ENCODE assay signal across 19 mouse cellular contexts in genomic region chr13:4858341-4858740, GRCm38 (mm10).
A peak's percentile ranks its signal among the peaks of the same experiment; 100 is the strongest.
DNase-seq lines count a peak whose midpoint lies in the region; ATAC-seq and TF ChIP-seq lines count a peak whose summit lies in the region.
"Had no signal": no experiment of that assay in that cellular context is flagged by ENCODE, and none has a peak within 500 bp of the region (broad histone marks: within the 10 kb centered on the region; RNA-seq: fewer than 3 reads in every experiment).

No protein-coding gene starts in this region.

- no peak overlapping the region for H3K4me3 ChIP-seq in forebrain, embryonic 16.5 days (replicated peaks; ENCODE audit: low read length)
- H3K4me3 ChIP-seq in forebrain, embryonic 10.5 days = no peak overlapping the region
- no peak overlapping the region for H3K4me3 ChIP-seq in midbrain, embryonic 13.5 days (replicated peaks)
- no peak overlapping the region for H3K4me3 ChIP-seq in midbrain, embryonic 11.5 days (ENCODE audit: low read depth, low read length)
- H3K4me3 ChIP-seq: embryonic facial prominence, embryonic 13.5 days; embryonic facial prominence, embryonic 15.5 days; erythroblast, embryonic 14.5 days had no signal

- 70% methylated on average over 1 of the region's 1 CpGs for WGBS in forebrain, embryonic 16.5 days
- WGBS in forebrain, embryonic 10.5 days = 70% methylated on average over 1 of the region's 1 CpGs
- WGBS in midbrain, embryonic 13.5 days = 32% methylated on average over 1 of the region's 1 CpGs
- WGBS in midbrain, embryonic 11.5 days = 50% methylated on average over 1 of the region's 1 CpGs

- peak; percentile 65 for ATAC-seq in forebrain, embryonic 16.5 days
- ATAC-seq in midbrain, embryonic 13.5 days = peak; percentile 43; the same call in 1 of the 2 replicates
- no peak for ATAC-seq in midbrain, embryonic 11.5 days (ENCODE audit: low FRiP score)

- TF ChIP-seq POLR2A in brain, embryonic 14.5 days (IDR thresholded peaks at IDR 0.05; ENCODE audit: borderline replicate concordance, extremely low read depth, insufficient read depth, insufficient read length, poor library complexity, severe bottlenecking) = no peak

- H3K27ac ChIP-seq in forebrain, embryonic 16.5 days (ENCODE audit: low read length) = no peak overlapping the region
- H3K27ac ChIP-seq in forebrain, embryonic 10.5 days = no peak overlapping the region
- H3K27ac ChIP-seq in midbrain, embryonic 13.5 days = no peak overlapping the region
- H3K27ac ChIP-seq in midbrain, embryonic 11.5 days (ENCODE audit: low read depth, low read length) = no peak overlapping the region
- H3K27ac ChIP-seq: embryonic facial prominence, embryonic 13.5 days; embryonic facial prominence, embryonic 15.5 days had no signal

- H3K27me3 ChIP-seq in forebrain, embryonic 16.5 days (replicated peaks; ENCODE audit: control insufficient read depth, insufficient read depth, low read length) = no peaks in the 10 kb centered on the region
- no peaks in the 10 kb centered on the region for H3K27me3 ChIP-seq in forebrain, embryonic 10.5 days (ENCODE audit: poor library complexity, severe bottlenecking)
- no peaks in the 10 kb centered on the region for H3K27me3 ChIP-seq in midbrain, embryonic 13.5 days
- H3K27me3 ChIP-seq in midbrain, embryonic 11.5 days (ENCODE audit: control insufficient read depth, insufficient read depth, low read length) = no peaks in the 10 kb centered on the region
- H3K27me3 ChIP-seq: embryonic facial prominence, embryonic 13.5 days; embryonic facial prominence, embryonic 15.5 days had no signal

- H3K4me2 ChIP-seq in forebrain, embryonic 16.5 days (ENCODE audit: low read length) = no peak overlapping the region
- no peak overlapping the region for H3K4me2 ChIP-seq in midbrain, embryonic 13.5 days (replicated peaks)
- no peak overlapping the region for H3K4me2 ChIP-seq in midbrain, embryonic 11.5 days
- H3K4me2 ChIP-seq: embryonic facial prominence, embryonic 13.5 days; embryonic facial prominence, embryonic 15.5 days had no signal

- H3K36me3 ChIP-seq in forebrain, embryonic 16.5 days (ENCODE audit: control insufficient read depth, insufficient read depth) = no peaks in the 10 kb centered on the region
- no peaks in the 10 kb centered on the region for H3K36me3 ChIP-seq in forebrain, embryonic 10.5 days (replicated peaks)
- no peaks in the 10 kb centered on the region for H3K36me3 ChIP-seq in midbrain, embryonic 13.5 days
- no peaks in the 10 kb centered on the region for H3K36me3 ChIP-seq in midbrain, embryonic 11.5 days (ENCODE audit: control insufficient read depth, insufficient read depth, low read length)
- H3K36me3 ChIP-seq: embryonic facial prominence, embryonic 13.5 days; embryonic facial prominence, embryonic 15.5 days had no signal

- no peak overlapping the region for H3K9ac ChIP-seq in forebrain, embryonic 16.5 days (replicated peaks; ENCODE audit: low read depth, low read length)
- no peak overlapping the region for H3K9ac ChIP-seq in midbrain, embryonic 13.5 days (replicated peaks)
- no peak overlapping the region for H3K9ac ChIP-seq in midbrain, embryonic 11.5 days (ENCODE audit: low read length)
- H3K9ac ChIP-seq: embryonic facial prominence, embryonic 13.5 days; embryonic facial prominence, embryonic 15.5 days had no signal

- TF ChIP-seq CTCF in brain, embryonic 14.5 days (IDR thresholded peaks at IDR 0.05; ENCODE audit: borderline replicate concordance, extremely low read depth, insufficient read depth, insufficient read length) = no peak

- no peaks in the 10 kb centered on the region for H3K4me1 ChIP-seq in forebrain, embryonic 16.5 days (replicated peaks; ENCODE audit: control insufficient read depth, insufficient read depth, low read length)
- H3K4me1 ChIP-seq in forebrain, embryonic 10.5 days = no peaks in the 10 kb centered on the region
- no peaks in the 10 kb centered on the region for H3K4me1 ChIP-seq in midbrain, embryonic 13.5 days (replicated peaks)
- no peaks in the 10 kb centered on the region for H3K4me1 ChIP-seq in midbrain, embryonic 11.5 days (ENCODE audit: control insufficient read depth, insufficient read depth, low read length)
- H3K4me1 ChIP-seq: embryonic facial prominence, embryonic 13.5 days; embryonic facial prominence, embryonic 15.5 days had no signal

- no peak for DNase-seq in forebrain, embryonic 10.5 days (ENCODE audit: extremely low spot score, low spot score)
- no peak for DNase-seq in midbrain, embryonic 11.5 days (ENCODE audit: low spot score, missing footprints)
- peak; percentile 18 for DNase-seq in brain, embryonic 14.5 days (ENCODE audit: low read depth)
- DNase-seq in adrenal gland, postnatal 14 days = no peak
- DNase-seq: adrenal gland, adult 2 months; adrenal gland, postnatal 10 days; adrenal gland, postnatal 36 days; cerebellum, adult 11 months; cerebellum, adult 18-20 months; cerebellum, adult 8-10 months; cerebellum, adult 9-11 months; cerebellum, postnatal 14 days; cerebellum, postnatal 36 days; embryo, embryonic 11 days had no signal

- H3K9me3 ChIP-seq in forebrain, embryonic 16.5 days (ENCODE audit: control insufficient read depth, low read length) = no peaks in the 10 kb centered on the region
- H3K9me3 ChIP-seq in forebrain, embryonic 10.5 days = no peaks in the 10 kb centered on the region
- H3K9me3 ChIP-seq in midbrain, embryonic 13.5 days = no peaks in the 10 kb centered on the region
- H3K9me3 ChIP-seq in midbrain, embryonic 11.5 days (ENCODE audit: control insufficient read depth, low read length) = no peaks in the 10 kb centered on the region
- H3K9me3 ChIP-seq: embryonic facial prominence, embryonic 13.5 days; embryonic facial prominence, embryonic 15.5 days had no signal
